Mouse (Mus musculus) lung, adult 2 months (tissue): ENCODE measurements around the gene Ddx46.
"Not testable (repeated sequence)": the region's sequence is repeated elsewhere in the genome, so short reads cannot be mapped to it uniquely, and the experiment has no call there.

Experiments
- CTCF ChIP-seq: fragments of 200-500 bp; IDR thresholded peaks from 2 replicates; pipeline ENCODE4 v1.5.1; 2011; ENCODE audit warnings: mild to moderate bottlenecking, low read length, control low read depth; ENCODE audit not compliant: insufficient read depth
- POLR2A ChIP-seq: fragments of 200-500 bp; IDR thresholded peaks from 2 replicates; pipeline ENCODE4 v1.6.1; 2011; ENCODE audit warnings: low read depth, mild to moderate bottlenecking, control low read depth, low read length, borderline replicate concordance; ENCODE audit errors: extremely low read depth

GRCm38 (mm10) chr13:55695989-55696388 lies 61.2 kb downstream of the Ddx46 start:
- not testable (repeated sequence) for TF ChIP-seq CTCF, POLR2A
